Mouse (Mus musculus) cerebellum, postnatal 36 days (tissue): ENCODE data around the gene Tmem231.
A peak's percentile ranks its signal among the peaks of the same experiment; 100 is the strongest.

Experiments
- DNase-seq, 2 experiments: peaks; one replicate each; pipeline ENCODE4 v3.0.0; 2021 to 2022; ENCODE audit warnings: mixed read lengths in 2 of 2

Gene Tmem231

GRCm38 (mm10) chr8:111902080-111902479 is 31.6 kb downstream of the Tmem231 start:
- no peak for DNase-seq

GRCm38 (mm10) chr8:111898586-111898985 is 35.1 kb downstream of the Tmem231 start:
- no peak for DNase-seq

DNA sequence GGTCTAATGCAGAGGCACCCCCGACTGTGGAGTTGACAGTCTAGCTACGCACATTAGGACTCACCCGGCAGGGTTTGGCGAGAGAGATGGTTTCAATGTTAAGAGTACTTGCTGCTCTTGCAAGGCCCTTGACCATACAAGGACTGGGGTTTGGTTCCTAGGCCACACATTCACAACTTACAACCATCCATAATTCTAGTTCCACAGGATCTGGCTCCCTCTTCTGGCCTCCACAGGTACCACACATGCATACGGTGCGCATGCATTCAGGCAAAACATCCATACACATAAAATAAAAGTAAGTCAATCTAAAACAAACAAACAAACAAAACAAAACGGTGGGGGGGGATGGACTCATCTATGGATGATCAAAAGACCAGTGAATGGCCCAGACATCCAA is 38.7 kb downstream of the Tmem231 start:
- no peak for DNase-seq

DNA sequence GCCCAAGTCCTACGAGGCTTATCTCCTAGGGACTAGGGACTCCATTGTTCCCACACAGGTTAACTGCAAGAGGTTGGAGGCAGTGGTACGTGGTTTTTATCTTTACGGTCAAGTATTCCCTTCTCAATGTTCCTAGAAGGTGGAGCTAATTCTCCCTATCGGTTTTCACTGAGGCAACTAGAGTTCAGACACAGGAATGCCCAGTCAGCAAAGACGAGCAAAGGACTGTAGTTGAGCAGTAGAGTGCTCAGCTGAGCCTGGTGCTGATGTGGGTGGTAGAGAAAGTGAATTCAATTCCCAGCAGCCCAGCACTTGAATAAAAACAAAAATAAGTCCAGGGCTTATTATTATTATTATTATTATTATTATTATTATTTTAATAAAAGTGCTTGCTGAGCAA is 41.1 kb downstream of the Tmem231 start:
- no peak for DNase-seq

DNA sequence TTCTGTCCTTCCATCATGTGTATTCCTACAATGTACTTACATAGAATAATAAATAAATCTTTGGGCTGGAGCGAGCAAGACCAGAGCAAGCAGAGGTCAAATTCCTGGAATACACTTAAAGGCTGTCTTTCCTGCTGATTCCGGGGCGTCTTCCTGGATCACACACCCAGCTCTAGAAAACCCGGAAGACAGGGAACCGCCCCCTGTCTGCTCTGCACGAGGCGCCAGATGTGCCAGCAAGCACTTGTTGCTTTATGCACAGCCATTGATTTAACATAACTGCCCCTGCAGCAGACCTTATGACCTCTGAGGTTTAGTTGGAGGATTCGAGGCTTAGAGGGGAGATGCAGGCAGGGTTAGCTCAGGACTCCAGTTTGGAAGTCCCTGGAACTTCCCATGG is 41.7 kb downstream of the Tmem231 start:
- no peak for DNase-seq

DNA sequence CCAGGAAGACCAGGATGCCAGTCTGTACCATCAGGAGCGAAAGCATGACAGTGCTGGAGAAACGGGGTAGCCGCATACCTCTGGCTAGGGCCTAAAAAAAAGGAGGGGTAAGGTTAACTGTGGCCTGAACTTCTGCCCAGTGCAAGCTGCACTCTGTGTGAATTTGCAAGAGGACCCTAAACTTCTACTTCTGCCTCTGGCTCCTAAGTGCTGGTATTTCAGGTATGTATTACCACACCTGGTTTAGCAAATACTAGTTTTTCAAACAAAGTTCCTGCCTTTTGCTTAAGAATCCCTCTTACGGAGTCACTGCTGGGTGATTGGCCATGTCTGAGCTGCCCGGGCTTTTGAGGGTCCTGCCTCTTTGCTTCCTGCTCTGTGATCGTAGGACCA is 42.8 kb downstream of the Tmem231 start:
- DNase-seq: no peak

GRCm38 (mm10) chr8:111889931-111890910 is 43.5 kb downstream of the Tmem231 start:
- DNase-seq: peak; percentile 45 to 53

DNA sequence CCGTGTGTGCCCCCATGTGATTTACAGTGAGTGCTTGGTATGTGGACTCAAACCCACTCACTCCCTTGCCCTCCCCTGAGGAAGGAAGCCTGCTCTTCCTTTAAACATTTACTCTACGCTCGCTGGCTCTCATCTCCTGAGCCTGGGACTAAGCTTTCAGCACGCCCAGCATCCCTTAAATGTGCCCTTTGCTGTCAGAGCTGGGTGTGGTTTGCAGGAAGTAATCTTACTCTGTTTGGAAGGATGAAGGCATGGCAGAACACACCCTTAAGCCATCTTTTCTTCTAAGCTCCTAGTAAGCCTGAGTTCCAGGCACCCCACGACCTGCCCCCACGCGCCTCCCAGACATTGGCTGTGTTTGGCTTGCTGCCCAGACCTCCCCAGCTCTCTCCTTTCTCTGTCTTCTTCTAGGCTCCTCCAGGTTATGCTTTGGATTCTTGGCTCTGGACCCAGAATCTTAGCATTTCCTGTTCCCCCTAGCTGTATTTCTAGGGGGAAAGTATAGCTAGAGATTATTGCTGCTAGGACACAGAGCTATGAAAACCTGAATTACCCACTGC is 45.5 kb downstream of the Tmem231 start:
- DNase-seq: peak in 1 of 2 experiments; percentile 25

DNA sequence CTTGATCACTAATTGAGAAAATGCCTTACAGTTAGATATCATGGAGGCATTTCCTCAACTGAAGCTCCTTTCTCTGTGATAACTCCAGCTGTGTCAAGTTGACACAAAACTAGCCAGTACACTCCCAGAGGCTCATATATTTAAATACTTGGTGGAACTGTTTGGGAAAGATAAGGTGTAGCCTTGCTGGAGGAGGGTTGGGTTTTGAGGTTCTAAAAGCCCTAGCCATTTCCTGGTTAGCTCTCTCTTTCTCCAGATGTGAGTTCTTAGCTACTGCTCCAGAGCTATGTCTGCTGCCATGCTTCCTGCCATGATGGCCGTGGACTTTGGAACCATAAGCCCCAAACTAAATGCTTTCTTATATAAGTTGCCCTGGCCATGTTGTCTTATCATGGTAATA is 46.2 kb downstream of the Tmem231 start:
- no peak for DNase-seq

- DNase-seq: no peak
Observed at GRCm38 (mm10) chr8:111883615-111884014, 50.1 kb downstream of the Tmem231 start.

DNA sequence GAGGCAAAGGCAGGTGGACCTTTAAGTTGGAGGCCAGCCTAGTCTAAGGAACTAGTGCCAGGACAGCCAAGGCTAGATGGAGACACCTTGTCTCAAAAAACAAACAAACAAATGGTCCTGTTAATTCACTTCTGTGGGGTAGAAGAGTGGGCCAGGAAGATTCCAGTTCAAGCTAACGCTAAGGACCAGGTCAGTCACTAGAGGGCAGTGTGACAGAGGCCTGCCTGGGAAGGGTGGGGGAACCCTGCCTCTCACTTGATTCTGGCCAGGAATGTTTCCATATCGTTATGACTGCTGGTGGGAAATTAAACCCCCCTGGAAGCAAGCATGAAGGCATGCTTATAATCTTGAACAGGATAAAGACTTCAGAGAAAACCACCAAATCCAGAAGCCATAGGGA is 52.1 kb downstream of the Tmem231 start:
- peak; percentile 55 to 65 for DNase-seq

DNA sequence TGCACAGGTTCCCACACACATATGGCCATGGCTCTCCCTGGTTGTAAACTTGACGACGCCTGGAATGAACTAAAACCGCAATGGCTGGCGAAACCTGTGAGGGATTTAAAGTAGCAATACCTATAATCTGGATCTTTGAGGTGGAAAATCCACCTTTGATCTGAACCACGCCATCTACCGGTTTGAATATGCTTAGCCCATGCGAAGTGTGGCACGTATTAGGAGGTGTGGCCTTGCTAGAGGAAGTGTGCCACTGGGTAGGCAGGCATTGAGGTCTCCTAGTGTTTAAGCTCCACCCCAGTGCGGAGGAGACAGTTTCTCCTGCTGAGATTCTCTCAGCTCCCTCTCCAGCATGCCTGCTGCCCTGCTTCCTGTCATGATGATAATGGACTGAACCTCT is 56.0 kb downstream of the Tmem231 start:
- no peak for DNase-seq

DNA sequence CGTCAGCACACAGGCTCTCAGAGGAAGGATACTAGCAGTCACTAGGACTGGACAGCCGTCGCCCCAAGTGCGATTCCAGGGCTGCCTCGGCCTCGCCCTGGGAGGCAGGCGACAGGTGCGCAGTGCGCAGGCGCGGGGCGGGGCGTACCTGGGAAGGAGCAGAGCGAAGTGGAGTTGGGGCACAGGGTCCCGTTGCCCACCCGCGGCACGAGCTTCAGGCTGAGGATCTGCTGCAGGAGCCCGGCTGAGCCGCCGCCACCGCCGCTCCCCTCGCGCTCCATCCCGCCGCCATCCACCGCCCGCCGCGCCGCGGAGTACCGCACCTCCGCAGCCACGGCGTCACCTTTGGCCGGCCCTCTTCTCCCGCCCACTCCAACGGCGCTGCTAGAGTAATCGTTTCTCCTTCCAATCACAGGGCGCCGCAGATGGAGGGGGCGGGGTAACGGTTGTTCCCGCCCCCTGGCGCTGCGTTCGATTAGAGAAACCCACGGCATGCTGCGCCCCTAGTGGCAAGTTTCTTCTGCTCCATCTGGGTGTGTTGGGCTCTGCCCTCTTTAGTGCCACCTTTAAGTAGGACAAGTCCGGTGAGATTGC is 57.2 kb downstream of the Tmem231 start, which contains the start of gene Tmem170:
Gene Tmem170, minus strand, starts transcription at position 396 of the 594 bp plus-strand sequence.
- DNase-seq: peak; percentile 99 to 100

DNA sequence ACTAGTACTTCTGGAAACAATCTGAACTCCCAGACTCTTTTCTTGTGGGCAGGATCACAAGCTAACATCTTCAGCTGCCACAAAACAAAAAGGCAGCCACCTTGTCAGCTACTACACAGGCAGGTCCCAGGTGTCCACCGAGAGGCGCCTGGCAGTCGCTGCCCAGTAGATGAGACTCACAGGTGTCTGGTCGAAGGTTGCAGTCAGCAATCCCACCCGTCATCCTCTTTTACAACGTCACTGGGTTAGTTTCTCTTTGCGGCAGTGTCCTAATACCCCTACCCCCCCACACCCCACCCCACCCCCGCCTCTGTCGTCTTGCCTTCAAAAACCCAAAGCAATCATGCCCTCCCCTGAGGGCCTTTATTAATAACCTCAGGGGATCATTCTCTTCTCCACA is 57.9 kb downstream of the Tmem231 start:
- DNase-seq: peak; percentile 23 to 31

DNA sequence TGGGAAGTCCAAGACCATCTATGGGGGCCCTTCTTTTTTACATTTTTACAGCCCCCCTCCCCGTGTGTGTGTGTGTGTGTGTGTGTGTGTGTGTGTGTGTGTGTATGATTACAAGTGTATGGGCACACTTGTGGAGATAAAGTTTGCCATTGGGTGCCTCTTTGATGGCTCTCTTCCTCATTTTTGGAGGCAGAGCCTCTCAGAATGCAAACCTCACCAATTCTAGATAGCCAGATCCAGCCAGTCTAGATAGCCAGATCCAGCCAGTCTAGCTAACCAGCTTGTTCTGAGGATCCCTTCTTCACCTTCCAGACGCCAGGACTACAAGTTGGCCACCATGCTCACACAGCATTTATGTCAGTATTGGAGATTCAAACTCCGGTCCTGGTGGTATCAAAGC is 62.4 kb downstream of the Tmem231 start:
- no peak for DNase-seq

DNA sequence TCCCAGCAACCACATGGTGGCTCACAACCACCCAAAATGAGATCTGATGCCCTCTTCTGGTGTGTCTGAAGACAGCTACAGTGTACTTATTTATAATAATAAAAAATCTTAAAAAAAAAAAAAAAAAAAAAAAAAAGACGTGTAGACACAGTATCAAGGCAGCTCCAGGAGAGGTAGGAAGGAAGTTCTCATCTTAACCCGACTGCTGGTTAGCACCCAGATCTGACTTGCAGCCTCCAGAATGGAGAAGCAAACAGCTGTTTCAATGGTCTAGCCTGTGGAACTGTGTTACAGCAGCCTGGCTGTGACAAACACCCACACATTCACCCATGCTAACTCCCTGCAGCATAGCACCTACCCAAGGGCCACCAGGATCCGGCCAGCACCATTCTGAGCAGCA is 63.3 kb downstream of the Tmem231 start:
- DNase-seq: no peak

DNA sequence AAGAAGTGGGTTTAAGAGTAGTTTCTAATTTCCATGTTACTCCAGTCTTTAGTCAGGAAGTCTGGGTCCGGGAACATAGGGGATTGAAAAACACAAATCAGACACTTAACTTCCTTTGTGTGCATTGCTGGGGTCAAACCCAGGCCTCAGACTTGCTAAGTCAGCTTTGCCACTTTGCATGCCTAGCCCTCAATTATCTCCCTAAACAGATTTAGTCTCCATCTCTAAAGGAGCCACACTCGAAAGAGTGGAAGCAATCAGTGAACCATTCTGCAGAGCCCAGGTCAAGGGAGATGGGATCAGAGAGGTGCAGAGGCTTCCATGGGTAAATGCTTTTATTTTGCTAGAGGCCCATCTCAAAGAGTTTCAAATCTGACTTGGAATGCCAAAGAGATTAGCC is 65.0 kb downstream of the Tmem231 start:
- no peak for DNase-seq

GRCm38 (mm10) chr8:111865857-111866256 is 67.8 kb downstream of the Tmem231 start:
- DNase-seq: no peak

- DNase-seq: no peak
Observed at GRCm38 (mm10) chr8:111865130-111865852, 68.4 kb downstream of the Tmem231 start.

DNA sequence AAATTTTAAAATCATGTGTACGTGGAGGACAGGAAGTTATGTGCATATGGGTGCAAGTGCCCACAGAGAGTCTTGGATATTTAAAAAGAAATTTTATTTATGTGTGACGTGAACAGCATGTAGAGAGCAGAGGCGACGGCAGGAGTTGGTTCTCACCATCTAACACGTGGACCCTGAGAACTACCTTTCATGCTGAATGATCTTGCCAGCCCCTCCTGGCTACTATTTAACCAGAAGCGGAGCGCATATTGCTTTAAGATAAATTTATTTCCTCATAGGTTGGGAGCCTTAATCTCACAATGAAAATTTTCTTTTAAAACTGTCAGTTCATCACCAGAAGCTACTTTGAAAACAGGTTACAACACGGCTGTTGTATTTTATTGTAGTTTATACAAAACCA is 69.0 kb downstream of the Tmem231 start:
- no peak for DNase-seq

GRCm38 (mm10) chr8:111863280-111863679 is 70.4 kb downstream of the Tmem231 start:
- no peak for DNase-seq
